Mouse (Mus musculus) hindbrain, postnatal 0 days (tissue): ENCODE data around the gene Sowahb. TPM values are rescaled to one million over a fixed set of nuclear protein-coding genes. Genes with fewer than 3 reads are reported as not detected.

ENCODE experiments used
- ATAC-seq: fragments of 200-750 bp; cut with Nextera tagmentation; 2 replicates; pipeline ENCODE4 v1.8.0; 2017; ENCODE audit warnings: mild to moderate bottlenecking, moderate TSS enrichment, moderate library complexity
- DNase-seq: peaks from one replicate; pipeline ENCODE4 v3.0.0-alpha.2; 2015; ENCODE audit warnings: low spot score
- H3K27ac ChIP-seq: fragments of 300-500 bp; sonication (generic); 2 replicates; pipeline ENCODE4 v1.5.1; 2014; ENCODE audit warnings: mild to moderate bottlenecking
- H3K27me3 ChIP-seq: fragments of 300-500 bp; sonication (generic); 2 replicates; pipeline ENCODE4 v1.6.1; 2014; ENCODE audit warnings: low read length, mixed read lengths; ENCODE audit not compliant: insufficient read depth
- H3K36me3 ChIP-seq: fragments of 300-500 bp; sonication (generic); 2 replicates; pipeline ENCODE4 v1.6.1; 2014; ENCODE audit warnings: low read length, mixed read lengths; ENCODE audit not compliant: insufficient read depth
- H3K4me1 ChIP-seq: fragments of 300-500 bp; sonication (generic); 2 replicates; pipeline ENCODE4 v1.6.1; 2014; ENCODE audit warnings: antibody characterized with exemption, low read length, mixed read lengths; ENCODE audit not compliant: insufficient read depth
- H3K4me2 ChIP-seq: fragments of 300-500 bp; sonication (generic); 2 replicates; pipeline ENCODE4 v1.6.1; 2014; ENCODE audit warnings: low read depth, mild to moderate bottlenecking, low read length, moderate library complexity, mixed read lengths
- H3K4me3 ChIP-seq: fragments of 300-500 bp; sonication (generic); 2 replicates; pipeline ENCODE4 v1.5.1; 2014; ENCODE audit warnings: low read length
- H3K9ac ChIP-seq: fragments of 300-500 bp; sonication (generic); replicated peaks from 2 replicates; pipeline ENCODE4 v1.6.1; 2014; ENCODE audit warnings: mild to moderate bottlenecking, low read length, moderate library complexity, mixed read lengths
- H3K9me3 ChIP-seq: fragments of 300-500 bp; sonication (generic); 2 replicates; pipeline ENCODE4 v1.6.1; 2016; ENCODE audit warnings: low read length, mixed read lengths
- CTCF ChIP-seq: IDR thresholded peaks from 2 replicates; pipeline ENCODE4 v1.5.1; 2016; ENCODE audit warnings: antibody characterized with exemption, control low read depth, low read depth
- WGBS: fragments of 180-500 bp; shearing (Covaris S2); extraction: QIAGEN DNeasy Blood & Tissue Kit; methylation state at CpG from one replicate; pipeline ENCODE4 v1.1.7; 2014; 5-methylcytosine and 5-hydroxymethylcytosine counted together
- polyA plus RNA-seq: library from polyadenylated mRNA; unstranded; fragments of >200 nt; fragmentation: Nextera tagmentation; extraction: Ambion mirVana; gene quantifications from 2 replicates; pipeline ENCODE4 v1.2.1, GENCODE M21; 2015
- total RNA-seq: library from RNA; depleted of rRNA; stranded (reverse); fragments of >200 nt; gene quantifications from 2 replicates; pipeline ENCODE4 v1.2.3, GENCODE M21; 2014; rRNA removed

Gene Sowahb
- total and polyA plus RNA-seq, 2 experiments from 2014 or later: 0.08 to 0.10 TPM

DNA sequence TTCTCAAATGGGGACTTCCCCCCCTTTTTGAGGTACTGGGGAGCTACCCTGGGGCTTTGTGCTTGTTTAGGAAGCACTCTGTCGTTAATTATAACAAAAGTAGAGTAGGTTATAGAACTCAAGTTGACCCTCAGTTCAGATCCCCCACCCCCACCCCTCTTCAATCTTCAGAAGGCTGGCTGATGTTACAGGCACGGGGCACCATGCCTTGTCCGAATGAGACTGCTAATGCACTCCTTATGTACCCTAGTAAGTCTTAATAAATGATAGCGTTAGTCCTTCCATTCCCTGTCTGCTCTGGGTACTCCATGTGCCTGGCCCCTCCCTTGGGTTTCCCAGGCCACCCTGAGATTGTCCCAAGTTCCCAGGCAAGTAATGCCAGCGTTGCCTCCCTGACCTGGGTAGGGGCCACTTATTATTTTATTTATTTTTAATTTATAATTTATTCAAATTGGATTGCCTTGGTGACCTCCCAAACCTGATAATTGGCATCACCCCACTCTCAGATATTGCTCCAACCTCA is 46.3 kb downstream of the Sowahb start:
- Histone ChIP-seq H3K27ac (no peak overlapping the region), H3K36me3 (no peaks in the 10 kb centered on the region), H3K4me3 (no peak overlapping the region), H3K4me2 (no peak overlapping the region), H3K9me3 (no peaks in the 10 kb centered on the region), H3K9ac (no peak overlapping the region), H3K27me3 (no peaks in the 10 kb centered on the region), H3K4me1 (no peaks in the 10 kb centered on the region)
- 49% methylated on average over 5 of the region's 5 CpGs for WGBS
- ATAC-seq: no peak
- no peak for DNase-seq
- TF ChIP-seq CTCF: no peak

DNA sequence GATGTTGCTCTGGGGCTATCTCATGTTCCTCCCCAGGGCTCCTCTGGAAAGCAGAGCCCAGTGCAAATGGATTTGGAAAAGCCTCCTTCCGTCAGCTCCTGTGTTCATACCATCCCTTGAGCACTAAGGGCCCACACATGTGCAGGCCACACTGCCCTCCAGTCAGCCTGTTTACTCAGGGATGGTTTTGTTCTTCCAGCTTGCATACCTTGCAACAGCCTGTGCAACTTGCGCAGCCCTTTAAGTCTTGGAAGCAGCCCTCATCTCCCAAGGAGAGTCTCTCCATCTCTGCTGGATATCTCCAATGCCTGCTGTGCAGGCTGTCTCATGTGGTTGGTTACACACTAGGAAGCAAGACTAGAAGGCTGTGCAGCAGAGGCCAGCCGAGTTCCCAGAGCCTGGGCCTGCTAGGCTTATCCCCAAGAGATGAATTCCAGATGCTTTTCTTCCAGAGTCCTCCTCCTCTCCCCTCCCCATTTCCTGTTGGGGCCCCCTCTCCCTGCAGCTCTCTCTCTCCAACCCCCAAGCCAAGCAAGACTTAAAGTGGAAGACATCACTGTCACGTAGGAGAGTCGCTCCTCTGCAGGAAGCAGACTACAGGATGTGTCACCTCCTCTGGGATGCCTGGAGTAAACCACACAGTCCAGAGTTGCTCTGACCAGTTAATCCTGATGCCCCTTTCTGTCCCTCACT is 47.2 kb downstream of the Sowahb start:
- 0 out of 2 replicates have a peak, but pooled peaks have one; percentile 27 for ATAC-seq
- WGBS: 58% methylated on average over 5 of the region's 5 CpGs
- no peaks in the 10 kb centered on the region for H3K27me3 ChIP-seq
- DNase-seq: no peak
- no peaks in the 10 kb centered on the region for H3K9me3 ChIP-seq
- H3K4me1 ChIP-seq: no peaks in the 10 kb centered on the region
- no peak for TF ChIP-seq CTCF
- no peak overlapping the region for H3K9ac ChIP-seq
- H3K4me2 ChIP-seq: no peak overlapping the region
- H3K27ac ChIP-seq: no peak overlapping the region
- no peaks in the 10 kb centered on the region for H3K36me3 ChIP-seq
- no peak overlapping the region for H3K4me3 ChIP-seq

GRCm38 (mm10) chr5:92994861-92995260 is 50.0 kb downstream of the Sowahb start:
- no peak for TF ChIP-seq CTCF
- Histone ChIP-seq H3K4me2 (no peak overlapping the region), H3K9me3 (no peaks in the 10 kb centered on the region), H3K4me3 (no peak overlapping the region), H3K27ac (no peak overlapping the region), H3K9ac (no peak overlapping the region), H3K4me1 (no peaks in the 10 kb centered on the region), H3K27me3 (no peaks in the 10 kb centered on the region), H3K36me3 (no peaks in the 10 kb centered on the region)
- WGBS: 90% methylated on average over 2 of the region's 2 CpGs
- DNase-seq (no peak), ATAC-seq (no peak)

GRCm38 (mm10) chr5:92994309-92994708 is 50.5 kb downstream of the Sowahb start:
- WGBS: 90% methylated on average over 6 of the region's 6 CpGs
- no peak for ATAC-seq

GRCm38 (mm10) chr5:92992106-92992505 is 52.7 kb downstream of the Sowahb start:
- Histone ChIP-seq H3K4me2 (no peak overlapping the region), H3K27ac (no peak overlapping the region), H3K9me3 (no peaks in the 10 kb centered on the region), H3K4me1 (no peaks in the 10 kb centered on the region), H3K4me3 (no peak overlapping the region), H3K36me3 (no peaks in the 10 kb centered on the region), H3K27me3 (no peaks in the 10 kb centered on the region), H3K9ac (no peak overlapping the region)
- 82% methylated on average over 3 of the region's 3 CpGs for WGBS
- DNase-seq (no peak), ATAC-seq (no peak)
- no peak for TF ChIP-seq CTCF

More at GRCm38 (mm10) chr5:92994309-92994708, 50.5 kb downstream of the Sowahb start:
- Histone ChIP-seq H3K36me3 (no peaks in the 10 kb centered on the region), H3K4me2 (no peak overlapping the region), H3K27me3 (no peaks in the 10 kb centered on the region), H3K27ac (no peak overlapping the region), H3K4me1 (no peaks in the 10 kb centered on the region), H3K9me3 (no peaks in the 10 kb centered on the region), H3K4me3 (no peak overlapping the region), H3K9ac (no peak overlapping the region)
- TF ChIP-seq CTCF: no peak
- DNase-seq: no peak

Other genes starting within 250 kb of the Sowahb start
- 79.3 and 88.1 TPM in 2 replicates for gene Sept11, start 48.4 kb upstream of the Sowahb start, total RNA-seq
- 92.2 and 92.5 TPM in 2 replicates for gene Sept11, start 48.4 kb upstream of the Sowahb start, polyA plus RNA-seq
- 269 and 279 TPM in 2 replicates for gene Ccni, start 161.5 kb upstream of the Sowahb start, total RNA-seq
- gene Ccni, start 161.5 kb upstream of the Sowahb start, polyA plus RNA-seq: 116 and 122 TPM in 2 replicates
- 0.36 TPM in 1 of 2 replicates, not detected in the other for gene 2010109A12Rik, start 161.5 kb upstream of the Sowahb start, total RNA-seq
- 0.71 and 0.72 TPM in 2 replicates for gene 2010109A12Rik, start 161.5 kb upstream of the Sowahb start, polyA plus RNA-seq
- gene Ccng2, start 222.2 kb upstream of the Sowahb start, total RNA-seq: 38.6 and 45.3 TPM in 2 replicates
- 32.5 and 33.2 TPM in 2 replicates for gene Ccng2, start 222.2 kb upstream of the Sowahb start, polyA plus RNA-seq